Mouse (Mus musculus): Measurements from ENCODE around the gene Xpo5. TPM values are rescaled to one million over a fixed set of nuclear protein-coding genes. Genes with fewer than 3 reads are reported as not detected.

The Xpo5 gene
- polyA plus RNA-seq, 1 experiment: 4.5 TPM

- no peaks in the 10 kb centered on the region for H3K27me3 ChIP-seq (replicated peaks)
- peak overlapping the region; percentile 95 for H3K4me3 ChIP-seq (replicated peaks)
- TF ChIP-seq GATA1 (IDR thresholded peaks at IDR 0.05; ENCODE audit: borderline replicate concordance, low read length) (no peak), FLI1 (IDR thresholded peaks at IDR 0.05; ENCODE audit: low read length) (no peak)
- peaks cover 84% of the 10 kb centered on the region for H3K4me1 ChIP-seq
- peaks cover 50% of the 10 kb centered on the region for H3K36me3 ChIP-seq (replicated peaks; ENCODE audit: low read length)
- no peaks in the 10 kb centered on the region for H3K9me3 ChIP-seq
Measured at GRCm38 (mm10) chr17:46161710-46162109, 40.9 kb upstream of the Xpo5 start.

- no peaks in the 10 kb centered on the region for H3K9me3 ChIP-seq
- no peaks in the 10 kb centered on the region for H3K27me3 ChIP-seq (replicated peaks)
- H3K36me3 ChIP-seq (replicated peaks; ENCODE audit: low read length): peaks cover 54% of the 10 kb centered on the region
- H3K4me1 ChIP-seq: peaks cover 84% of the 10 kb centered on the region
- TF ChIP-seq FLI1 (IDR thresholded peaks at IDR 0.05; ENCODE audit: low read length) (no peak), GATA1 (IDR thresholded peaks at IDR 0.05; ENCODE audit: borderline replicate concordance, low read length) (no peak)
- H3K4me3 ChIP-seq (replicated peaks): peak overlapping the region; percentile 95
Measured at GRCm38 (mm10) chr17:46162551-46162950, 40.0 kb upstream of the Xpo5 start.

GRCm38 (mm10) chr17:46162951-46163421 is 39.6 kb upstream of the Xpo5 start:
- Histone ChIP-seq H3K4me3 (replicated peaks) (peak overlapping the region; percentile 95), H3K4me1 (peaks cover 88% of the 10 kb centered on the region), H3K36me3 (replicated peaks; ENCODE audit: low read length) (peaks cover 58% of the 10 kb centered on the region), H3K27me3 (replicated peaks) (no peaks in the 10 kb centered on the region), H3K9me3 (no peaks in the 10 kb centered on the region)
- TF ChIP-seq FLI1 (IDR thresholded peaks at IDR 0.05; ENCODE audit: low read length): no peak
- TF ChIP-seq GATA1 (IDR thresholded peaks at IDR 0.05; ENCODE audit: borderline replicate concordance, low read length): no peak

GRCm38 (mm10) chr17:46164301-46164700 is 38.3 kb upstream of the Xpo5 start:
- Histone ChIP-seq H3K36me3 (replicated peaks; ENCODE audit: low read length) (peaks cover 71% of the 10 kb centered on the region), H3K9me3 (no peaks in the 10 kb centered on the region), H3K4me3 (replicated peaks) (peak overlapping the region; percentile 18), H3K27me3 (replicated peaks) (no peaks in the 10 kb centered on the region), H3K4me1 (peaks cover 89% of the 10 kb centered on the region)
- no peak for TF ChIP-seq GATA1 (IDR thresholded peaks at IDR 0.05; ENCODE audit: borderline replicate concordance, low read length)
- TF ChIP-seq FLI1 (IDR thresholded peaks at IDR 0.05; ENCODE audit: low read length): no peak

- Histone ChIP-seq H3K4me1 (peaks cover 89% of the 10 kb centered on the region), H3K9me3 (no peaks in the 10 kb centered on the region), H3K27me3 (replicated peaks) (no peaks in the 10 kb centered on the region), H3K36me3 (replicated peaks; ENCODE audit: low read length) (peaks cover 76% of the 10 kb centered on the region), H3K4me3 (replicated peaks) (no peak overlapping the region)
- TF ChIP-seq FLI1 (IDR thresholded peaks at IDR 0.05; ENCODE audit: low read length) (no peak), GATA1 (IDR thresholded peaks at IDR 0.05; ENCODE audit: borderline replicate concordance, low read length) (no peak)
Measured at GRCm38 (mm10) chr17:46164791-46165190, 37.8 kb upstream of the Xpo5 start.

GRCm38 (mm10) chr17:46165460-46165859 is 37.1 kb upstream of the Xpo5 start:
- Histone ChIP-seq H3K27me3 (replicated peaks) (no peaks in the 10 kb centered on the region), H3K36me3 (replicated peaks; ENCODE audit: low read length) (peaks cover 82% of the 10 kb centered on the region), H3K4me3 (replicated peaks) (peak overlapping the region; percentile 24), H3K4me1 (peaks cover 90% of the 10 kb centered on the region), H3K9me3 (no peaks in the 10 kb centered on the region)
- no peak for TF ChIP-seq FLI1 (IDR thresholded peaks at IDR 0.05; ENCODE audit: low read length)
- TF ChIP-seq GATA1 (IDR thresholded peaks at IDR 0.05; ENCODE audit: borderline replicate concordance, low read length): no peak

GRCm38 (mm10) chr17:46166270-46166669 is 36.3 kb upstream of the Xpo5 start:
- no peak overlapping the region for H3K4me3 ChIP-seq (replicated peaks)
- peaks cover 90% of the 10 kb centered on the region for H3K36me3 ChIP-seq (replicated peaks; ENCODE audit: low read length)
- no peak for TF ChIP-seq FLI1 (IDR thresholded peaks at IDR 0.05; ENCODE audit: low read length)
- TF ChIP-seq GATA1 (IDR thresholded peaks at IDR 0.05; ENCODE audit: borderline replicate concordance, low read length): no peak
- H3K4me1 ChIP-seq: peaks cover 97% of the 10 kb centered on the region
- no peaks in the 10 kb centered on the region for H3K27me3 ChIP-seq (replicated peaks)
- H3K9me3 ChIP-seq: no peaks in the 10 kb centered on the region

GRCm38 (mm10) chr17:46167014-46167413 is 35.6 kb upstream of the Xpo5 start:
- no peak for TF ChIP-seq GATA1 (IDR thresholded peaks at IDR 0.05; ENCODE audit: borderline replicate concordance, low read length)
- no peak for TF ChIP-seq FLI1 (IDR thresholded peaks at IDR 0.05; ENCODE audit: low read length)
- H3K27me3 ChIP-seq (replicated peaks): no peaks in the 10 kb centered on the region
- peaks cover 95% of the 10 kb centered on the region for H3K4me1 ChIP-seq
- peaks cover 95% of the 10 kb centered on the region for H3K36me3 ChIP-seq (replicated peaks; ENCODE audit: low read length)
- no peaks in the 10 kb centered on the region for H3K9me3 ChIP-seq
- peak overlapping the region; percentile 31 for H3K4me3 ChIP-seq (replicated peaks)

- H3K9me3 ChIP-seq: no peaks in the 10 kb centered on the region
- TF ChIP-seq FLI1 (IDR thresholded peaks at IDR 0.05; ENCODE audit: low read length) (no peak), GATA1 (IDR thresholded peaks at IDR 0.05; ENCODE audit: borderline replicate concordance, low read length) (no peak)
- peak overlapping the region; percentile 73 for H3K4me3 ChIP-seq (replicated peaks)
- peaks cover 97% of the 10 kb centered on the region for H3K36me3 ChIP-seq (replicated peaks; ENCODE audit: low read length)
- H3K27me3 ChIP-seq (replicated peaks): no peaks in the 10 kb centered on the region
- peaks cover 95% of the 10 kb centered on the region for H3K4me1 ChIP-seq
Measured at GRCm38 (mm10) chr17:46168318-46168717, 34.3 kb upstream of the Xpo5 start.

GRCm38 (mm10) chr17:46168768-46169167 is 33.8 kb upstream of the Xpo5 start:
- Histone ChIP-seq H3K4me3 (replicated peaks) (peak overlapping the region; percentile 73), H3K9me3 (no peaks in the 10 kb centered on the region), H3K4me1 (peaks cover 93% of the 10 kb centered on the region), H3K36me3 (replicated peaks; ENCODE audit: low read length) (peaks cover 94% of the 10 kb centered on the region), H3K27me3 (replicated peaks) (no peaks in the 10 kb centered on the region)
- TF ChIP-seq FLI1 (IDR thresholded peaks at IDR 0.05; ENCODE audit: low read length) (no peak), GATA1 (IDR thresholded peaks at IDR 0.05; ENCODE audit: borderline replicate concordance, low read length) (no peak)

- Histone ChIP-seq H3K36me3 (replicated peaks; ENCODE audit: low read length) (peaks cover 85% of the 10 kb centered on the region), H3K27me3 (replicated peaks) (no peaks in the 10 kb centered on the region), H3K4me3 (replicated peaks) (no peak overlapping the region), H3K9me3 (no peaks in the 10 kb centered on the region), H3K4me1 (peaks cover 83% of the 10 kb centered on the region)
- no peak for TF ChIP-seq GATA1 (IDR thresholded peaks at IDR 0.05; ENCODE audit: borderline replicate concordance, low read length)
- TF ChIP-seq FLI1 (IDR thresholded peaks at IDR 0.05; ENCODE audit: low read length): no peak
Measured at GRCm38 (mm10) chr17:46170538-46170937, 32.0 kb upstream of the Xpo5 start.

All from megakaryocyte, embryonic 14.5 days (primary cell).